Mouse (Mus musculus) right cerebral cortex, adult 2 months (tissue): ENCODE results near the gene Psmc2.

Experiments used
- DNase-seq, 2 experiments: peaks; one replicate each; pipeline ENCODE4 v3.0.0; 2021 to 2022; ENCODE audit warnings: low spot score in 2 of 2

Psmc2 gene

GRCm38 (mm10) chr5:21804837-21805236 lies 19.8 kb downstream of the Psmc2 start:
- DNase-seq: no peak

- DNase-seq: no peak
Observed at GRCm38 (mm10) chr5:21810924-21811323, 25.8 kb downstream of the Psmc2 start.

- DNase-seq: peak; percentile 29 to 38
Observed at GRCm38 (mm10) chr5:21813994-21814393, 28.9 kb downstream of the Psmc2 start.

GRCm38 (mm10) chr5:21826370-21826769 lies 41.3 kb downstream of the Psmc2 start:
- no peak for DNase-seq

GRCm38 (mm10) chr5:21827643-21828042 lies 42.6 kb downstream of the Psmc2 start:
- DNase-seq: no peak

GRCm38 (mm10) chr5:21828855-21829254 lies 43.8 kb downstream of the Psmc2 start:
- DNase-seq: peak; percentile 13 to 15

GRCm38 (mm10) chr5:21831761-21832160 lies 46.7 kb downstream of the Psmc2 start:
- DNase-seq: no peak

GRCm38 (mm10) chr5:21844676-21845075 lies 59.6 kb downstream of the Psmc2 start:
- no peak for DNase-seq

- DNase-seq: no peak
Observed at GRCm38 (mm10) chr5:21846616-21847290, 61.7 kb downstream of the Psmc2 start.

GRCm38 (mm10) chr5:21847438-21847837 lies 62.4 kb downstream of the Psmc2 start:
- DNase-seq: no peak

GRCm38 (mm10) chr5:21851679-21852340 lies 66.7 kb downstream of the Psmc2 start:
- peak; percentile 13 to 44 for DNase-seq
